Mouse (Mus musculus) kidney, adult 2 months (tissue): ENCODE results near the gene Det1.

ENCODE experiments used
- CTCF ChIP-seq: fragments of 200-500 bp; conservative IDR thresholded peaks from 2 replicates; pipeline ENCODE4 v1.5.1; 2011; ENCODE audit warnings: low read depth, mild to moderate bottlenecking, control low read depth, low read length, moderate library complexity, mixed read lengths; ENCODE audit not compliant: insufficient read depth, insufficient read length
- POLR2A ChIP-seq: fragments of 200-500 bp; IDR thresholded peaks from one replicate; pipeline ENCODE4 v1.6.1; 2011; ENCODE audit warnings: low read depth, low read length, control low read depth

GRCm38 (mm10) chr7:78855044-78855655 lies 8.1 kb upstream of the Det1 start:
- TF ChIP-seq CTCF (no peak), POLR2A (no peak)
